ENCODE assay signal across 8 mouse cellular contexts in genomic region chr1:79857681-79858388, GRCm38 (mm10). TPM values are rescaled to one million over a fixed set of nuclear protein-coding genes. Genes with fewer than 3 reads are reported as not detected.
DNase-seq lines count a peak whose midpoint lies in the region; ATAC-seq and TF ChIP-seq lines count a peak whose summit lies in the region.

No protein-coding gene starts in this region.

- ATAC-seq in hindbrain, postnatal 0 days = peak; percentile 31
- peak; percentile 24; the same call in 1 of the 2 replicates for ATAC-seq in midbrain, embryonic 12.5 days (ENCODE audit: low FRiP score, low read depth)

- H3K4me3 ChIP-seq in spleen, adult 2 months (ENCODE audit: extremely low read depth, insufficient read depth, insufficient read length) = peak overlapping the region; percentile 52
- peak overlapping the region; percentile 84 for H3K4me3 ChIP-seq in hindbrain, postnatal 0 days (ENCODE audit: low read length)
- H3K4me3 ChIP-seq in midbrain, embryonic 12.5 days = peak overlapping the region; percentile 65

- DNase-seq in gastrocnemius, postnatal 14 days = peak; percentile 24
- DNase-seq in gastrocnemius, adult 8-10 months (ENCODE audit: low spot score in 2 of 2) = no peak
- DNase-seq in spleen, adult 2 months (ENCODE audit: low read depth in 1 of 2, low spot score in 2 of 2) = no peak
- no peak for DNase-seq in spleen, postnatal 4 days (ENCODE audit: low spot score in 2 of 2)
- peak; percentile 23 for DNase-seq in hindbrain, postnatal 0 days (ENCODE audit: low spot score)
- DNase-seq in natural killer cell, adult 2 months (ENCODE audit: low spot score in 2 of 2) = no peak
- DNase-seq in gastrocnemius, postnatal 36 days = no peak

- H3K36me3 ChIP-seq in spleen, adult 2 months (ENCODE audit: control insufficient read depth, insufficient read depth, low read length) = no peaks in the 10 kb centered on the region
- H3K36me3 ChIP-seq in hindbrain, postnatal 0 days (ENCODE audit: insufficient read depth, low read length) = no peaks in the 10 kb centered on the region
- H3K36me3 ChIP-seq in midbrain, embryonic 12.5 days = no peaks in the 10 kb centered on the region

- H3K27me3 ChIP-seq in spleen, adult 2 months (ENCODE audit: control insufficient read depth, insufficient read depth, low read length) = peaks cover 14% of the 10 kb centered on the region
- H3K27me3 ChIP-seq in hindbrain, postnatal 0 days (ENCODE audit: insufficient read depth, low read length) = no peaks in the 10 kb centered on the region
- peaks cover 25% of the 10 kb centered on the region for H3K27me3 ChIP-seq in midbrain, embryonic 12.5 days

- intact Hi-C loops in gastrocnemius, postnatal 14 days (cut with DNase I; ENCODE audit: low total_unique reads) = no loop called here
- intact Hi-C loops in gastrocnemius, postnatal 36 days (cut with DNase I) = no loop called here

- no peak overlapping the region for H3K27ac ChIP-seq in spleen, adult 2 months (ENCODE audit: insufficient read depth, low read length)
- peak overlapping the region; percentile 72 for H3K27ac ChIP-seq in hindbrain, postnatal 0 days
- H3K27ac ChIP-seq in midbrain, embryonic 12.5 days (replicated peaks) = no peak overlapping the region

- TF ChIP-seq POLR2A in spleen, adult 2 months (IDR thresholded peaks at IDR 0.05; ENCODE audit: low read depth, low read length) = no peak

- 12% methylated on average over 32 of the region's 32 CpGs for WGBS in spleen, adult 2 months
- 2% methylated on average over 32 of the region's 32 CpGs for WGBS in hindbrain, postnatal 0 days
- WGBS in midbrain, embryonic 12.5 days = 3% methylated on average over 32 of the region's 32 CpGs

- peak overlapping the region; percentile 94 for H3K4me2 ChIP-seq in hindbrain, postnatal 0 days (ENCODE audit: low read depth, low read length)
- peak overlapping the region; percentile 95 for H3K4me2 ChIP-seq in midbrain, embryonic 12.5 days (replicated peaks)

- peaks cover 11% of the 10 kb centered on the region for H3K4me1 ChIP-seq in spleen, adult 2 months (ENCODE audit: control insufficient read depth, insufficient read depth, insufficient read length)
- no peaks in the 10 kb centered on the region; the same call in none of the 2 replicates for H3K4me1 ChIP-seq in hindbrain, postnatal 0 days (ENCODE audit: insufficient read depth, low read length)
- H3K4me1 ChIP-seq in midbrain, embryonic 12.5 days = peaks cover 34% of the 10 kb centered on the region

- no peaks in the 10 kb centered on the region for H3K9me3 ChIP-seq in hindbrain, postnatal 0 days (ENCODE audit: low read length)
- no peaks in the 10 kb centered on the region for H3K9me3 ChIP-seq in midbrain, embryonic 12.5 days

- H3K9ac ChIP-seq in hindbrain, postnatal 0 days (replicated peaks; ENCODE audit: low read length) = peak overlapping the region; percentile 80
- H3K9ac ChIP-seq in midbrain, embryonic 12.5 days (replicated peaks) = peak overlapping the region; percentile 75

- TF ChIP-seq CTCF in spleen, adult 2 months (IDR thresholded peaks at IDR 0.05; ENCODE audit: extremely low read depth, insufficient read depth, insufficient read length, insufficient replicate concordance) = no peak
- no peak for TF ChIP-seq CTCF in hindbrain, postnatal 0 days (IDR thresholded peaks at IDR 0.05; ENCODE audit: low read depth)

RNA-seq across cellular contexts. Expression of gene Serpine2, which starts 3.1 kb away (rescaled TPM):
- 10 to 100 TPM; 41.6 to 45.5 TPM for total RNA-seq in gastrocnemius, postnatal 14 days (2021)
- total RNA-seq in gastrocnemius, adult 8-10 months (2022) = 10 to 100 TPM; 68.2 to 83.3 (median 76.2) TPM
- 6.9 and 12.3 TPM in 2 replicates for polyA plus RNA-seq in spleen, adult 2 months (2012; rRNA removed)
- total RNA-seq in hindbrain, postnatal 0 days (2014; rRNA removed) = 234 and 251 TPM in 2 replicates
- 505 and 540 TPM in 2 replicates for polyA plus RNA-seq in hindbrain, postnatal 0 days (2015; fragmentation: Nextera tagmentation; extraction: Ambion mirVana)
- polyA plus RNA-seq in midbrain, embryonic 12.5 days (2016; fragmentation: Nextera tagmentation; extraction: Ambion mirVana) = 63.8 and 78.8 TPM in 2 replicates
- total RNA-seq in gastrocnemius, postnatal 36 days (2021) = 10 to 100 TPM; 72.4 to 78.0 TPM

Comparison
In these comparisons a context has a peak if more than half of its experiments do, and no peak if none do; other contexts are left out.
1. DNase-seq: peak in gastrocnemius, postnatal 14 days (single experiment) and hindbrain, postnatal 0 days (single experiment); none in gastrocnemius, adult 8-10 months (0 of 2), spleen, adult 2 months (0 of 2), spleen, postnatal 4 days (0 of 2), natural killer cell, adult 2 months (0 of 2) and gastrocnemius, postnatal 36 days (0 of 2).
2. Peak in every context shown above with its lines, with median percentiles within 50 percentile points of each other: H3K4me3 ChIP-seq.